Mouse (Mus musculus) hindbrain, embryonic 12.5 days (tissue): ENCODE data around the gene Fam172a. TPM values are rescaled to one million over a fixed set of nuclear protein-coding genes. Genes with fewer than 3 reads are reported as not detected.

ENCODE experiments used
- ATAC-seq: fragments of 200-750 bp; cut with Nextera tagmentation; 2 replicates; pipeline ENCODE4 v1.8.0; 2017; ENCODE audit warnings: moderate TSS enrichment; ENCODE audit not compliant: low FRiP score
- H3K27ac ChIP-seq: fragments of 300-500 bp; sonication (generic); 2 replicates; pipeline ENCODE4 v1.5.1; 2016; ENCODE audit warnings: mild to moderate bottlenecking
- H3K27me3 ChIP-seq: fragments of 300-500 bp; sonication (generic); 2 replicates; pipeline ENCODE4 v1.6.1; 2016; ENCODE audit warnings: mild to moderate bottlenecking
- H3K36me3 ChIP-seq: fragments of 300-500 bp; sonication (generic); 2 replicates; pipeline ENCODE4 v1.6.1; 2016; ENCODE audit warnings: mild to moderate bottlenecking
- H3K4me1 ChIP-seq: fragments of 300-500 bp; sonication (generic); 2 replicates; pipeline ENCODE4 v1.6.1; 2016
- H3K4me2 ChIP-seq: fragments of 300-500 bp; sonication (generic); replicated peaks from 2 replicates; pipeline ENCODE4 v1.6.1; 2016; ENCODE audit warnings: mild to moderate bottlenecking
- H3K4me3 ChIP-seq: fragments of 300-500 bp; sonication (generic); 2 replicates; pipeline ENCODE4 v1.5.1; 2016; ENCODE audit warnings: mild to moderate bottlenecking
- H3K9ac ChIP-seq: fragments of 300-500 bp; sonication (generic); 2 replicates; pipeline ENCODE4 v1.6.1; 2016; ENCODE audit warnings: mild to moderate bottlenecking, moderate library complexity
- H3K9me3 ChIP-seq: fragments of 300-500 bp; sonication (generic); replicated peaks from 2 replicates; pipeline ENCODE4 v1.6.1; 2016; ENCODE audit warnings: mild to moderate bottlenecking
- WGBS: fragments of 180-500 bp; shearing (Covaris S2); methylation state at CpG from one replicate; pipeline ENCODE4 v1.1.7; 2016; 5-methylcytosine and 5-hydroxymethylcytosine counted together
- polyA plus RNA-seq: library from polyadenylated mRNA; unstranded; fragments of >200 nt; fragmentation: Nextera tagmentation; extraction: Ambion mirVana; gene quantifications from 2 replicates; pipeline ENCODE4 v1.2.1, GENCODE M21; 2016

The Fam172a gene
- polyA plus RNA-seq, 1 experiment from 2014 or later, result 42.4 TPM

DNA sequence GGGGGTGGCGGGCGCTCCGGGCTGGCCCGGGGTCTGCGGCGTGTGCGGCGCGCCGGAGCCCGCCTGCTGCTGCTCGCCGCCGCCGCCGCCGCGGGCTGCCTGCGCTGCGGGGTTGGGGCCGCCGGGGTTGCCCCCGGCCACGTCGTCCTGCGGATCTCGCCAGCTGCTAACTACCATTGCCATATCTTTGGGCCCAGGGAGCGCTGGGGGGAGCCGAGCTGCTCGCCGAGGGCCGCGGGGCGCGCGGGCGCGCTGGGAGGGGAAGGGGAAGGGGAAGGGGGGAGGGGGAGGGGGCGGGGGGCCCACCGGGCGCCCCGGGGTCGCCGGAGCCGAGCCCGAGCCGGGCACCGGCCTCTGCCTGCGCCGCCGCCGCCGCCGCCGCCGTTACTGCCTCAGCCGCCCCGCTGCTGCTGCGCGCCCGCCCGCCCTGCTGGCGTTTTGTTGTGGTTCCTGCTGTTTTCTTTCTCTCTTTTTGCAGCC is 496.6 kb downstream of the Fam172a start:
- no peak for ATAC-seq
- Histone ChIP-seq H3K27me3 (no peaks in the 10 kb centered on the region), H3K27ac (peak overlapping the region; percentile 100), H3K4me2 (peak overlapping the region; percentile 84), H3K9me3 (no peaks in the 10 kb centered on the region), H3K9ac (peak overlapping the region; percentile 100), H3K4me1 (no peaks in the 10 kb centered on the region; the same call in 1 of the 2 replicates), H3K36me3 (peaks cover 10% of the 10 kb centered on the region), H3K4me3 (peak overlapping the region; percentile 99)
- 0% methylated on average over 33 of the region's 63 CpGs for WGBS

DNA sequence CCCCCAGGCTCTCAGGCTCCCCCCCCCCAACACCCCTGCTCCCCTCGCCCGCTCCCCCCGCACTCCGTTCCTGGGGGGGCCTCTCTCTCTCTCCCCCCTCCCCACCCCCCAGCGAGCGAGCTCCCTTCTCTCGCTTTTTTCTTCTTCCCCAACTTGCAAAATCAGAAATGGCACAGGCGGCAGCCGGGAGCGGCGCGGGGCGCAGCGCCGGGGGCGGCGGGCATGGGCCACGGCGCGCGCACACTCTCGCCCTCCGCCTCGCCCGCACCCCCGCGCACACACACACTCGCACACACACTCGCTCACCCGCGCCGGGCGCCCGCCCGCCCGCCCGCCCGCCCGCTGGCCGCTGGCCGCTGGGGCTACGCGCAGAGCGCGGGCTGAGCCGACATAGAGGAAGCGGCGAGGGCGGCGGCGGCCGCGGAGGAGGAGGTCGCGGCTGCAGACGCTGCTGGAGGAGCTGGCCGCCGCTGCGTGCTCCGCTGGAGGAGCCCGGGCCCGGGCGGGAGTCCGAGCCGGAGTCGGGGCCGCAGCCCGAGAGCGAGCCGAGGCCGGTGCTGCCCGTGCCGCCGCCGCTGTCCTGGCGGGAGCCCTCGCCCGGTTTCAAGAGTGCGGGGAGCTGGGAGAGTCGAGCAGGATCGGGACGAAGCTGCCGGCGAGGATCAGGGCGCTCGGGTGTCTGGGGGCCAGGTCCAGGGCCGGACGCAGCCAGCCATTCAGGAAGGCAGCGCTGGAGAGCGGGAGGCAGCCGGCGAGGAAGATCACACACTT is 497.2 kb downstream of the Fam172a start:
- H3K4me3 ChIP-seq, result peak overlapping the region; percentile 99
- under 1% methylated on average over 82 of the region's 92 CpGs for WGBS

DNA sequence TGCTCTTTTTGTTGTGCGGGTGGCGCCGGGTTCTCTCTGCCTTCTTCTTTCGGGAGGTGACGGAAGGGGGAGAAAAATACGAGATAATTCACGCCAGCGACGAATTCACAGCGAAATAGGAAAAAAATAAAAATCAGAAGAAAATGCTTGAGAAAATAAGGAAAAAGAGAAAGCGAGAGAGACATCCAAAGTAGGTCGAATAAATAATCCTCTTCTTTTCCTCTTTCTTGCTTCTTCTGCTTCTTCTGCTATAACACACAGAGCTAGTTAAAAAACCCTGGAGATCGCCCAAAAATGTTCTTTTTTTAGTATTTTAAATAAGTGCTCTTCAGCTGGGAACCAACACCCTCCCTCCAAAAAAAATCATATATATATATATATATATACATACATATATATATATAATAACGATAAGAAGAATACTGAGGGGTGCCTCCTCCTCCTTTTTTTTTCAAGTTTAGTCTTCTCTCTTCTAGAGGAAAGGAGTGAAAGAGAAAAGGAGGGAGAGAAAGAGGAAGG is 497.9 kb downstream of the Fam172a start, which contains the start of gene Nr2f1:
Nr2f1 (minus strand) TSS at position 116 of the 519 bp plus-strand sequence.
- H3K36me3 ChIP-seq, result peaks cover 8% of the 10 kb centered on the region
- H3K9ac ChIP-seq, result peak within 1 kb of the TSS; percentile 100
- H3K4me3 ChIP-seq, result peak within 1 kb of the TSS; percentile 99
- peaks cover 9% of the 10 kb centered on the region for H3K4me1 ChIP-seq
- H3K27me3 ChIP-seq, result no peaks in the 10 kb centered on the region
- H3K27ac ChIP-seq, result peak within 1 kb of the TSS; percentile 100
- peak within 1 kb of the TSS; percentile 84 for H3K4me2 ChIP-seq
- ATAC-seq, result no peak
- H3K9me3 ChIP-seq, result no peaks in the 10 kb centered on the region
- 2% methylated on average over 14 of the region's 14 CpGs for WGBS

More for the DNA sequence above, 497.2 kb downstream of the Fam172a start:
- peaks cover 10% of the 10 kb centered on the region for H3K36me3 ChIP-seq
- peak overlapping the region; percentile 84 for H3K4me2 ChIP-seq
- H3K9ac ChIP-seq, result peak overlapping the region; percentile 100
- no peaks in the 10 kb centered on the region for H3K9me3 ChIP-seq
- ATAC-seq, result no peak
- peak overlapping the region; percentile 100 for H3K27ac ChIP-seq
- H3K4me1 ChIP-seq, result peaks cover 2% of the 10 kb centered on the region
- no peaks in the 10 kb centered on the region for H3K27me3 ChIP-seq

DNA sequence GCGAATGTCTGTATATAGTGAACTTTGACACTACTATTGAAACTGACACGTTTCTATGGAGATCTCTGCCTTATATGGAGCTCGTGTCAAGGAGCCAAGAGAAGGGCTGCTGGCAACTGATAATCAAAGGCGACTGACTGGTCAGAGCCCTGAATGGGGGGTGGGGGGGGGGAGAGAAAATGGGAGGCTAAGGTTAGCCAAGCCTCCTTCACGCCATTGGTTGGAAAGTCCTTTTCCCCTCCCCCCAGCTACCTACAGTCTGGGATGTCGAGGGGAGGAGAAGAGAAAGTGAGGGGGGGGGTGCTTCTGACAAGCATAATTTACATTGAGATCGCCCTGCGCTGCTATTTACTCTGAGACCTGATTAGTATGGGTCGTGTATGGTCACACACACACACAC is 498.6 kb downstream of the Fam172a start:
- Histone ChIP-seq H3K4me3 (peak overlapping the region; percentile 99), H3K9ac (peak overlapping the region; percentile 100; the same call in 1 of the 2 replicates), H3K4me1 (peaks cover 14% of the 10 kb centered on the region), H3K27ac (peak overlapping the region; percentile 100), H3K36me3 (peaks cover 1% of the 10 kb centered on the region; the same call in 1 of the 2 replicates), H3K27me3 (no peaks in the 10 kb centered on the region), H3K9me3 (no peaks in the 10 kb centered on the region), H3K4me2 (peak overlapping the region; percentile 84)
- ATAC-seq, result peak; percentile 77
- 2% methylated on average over 8 of the region's 9 CpGs for WGBS

DNA sequence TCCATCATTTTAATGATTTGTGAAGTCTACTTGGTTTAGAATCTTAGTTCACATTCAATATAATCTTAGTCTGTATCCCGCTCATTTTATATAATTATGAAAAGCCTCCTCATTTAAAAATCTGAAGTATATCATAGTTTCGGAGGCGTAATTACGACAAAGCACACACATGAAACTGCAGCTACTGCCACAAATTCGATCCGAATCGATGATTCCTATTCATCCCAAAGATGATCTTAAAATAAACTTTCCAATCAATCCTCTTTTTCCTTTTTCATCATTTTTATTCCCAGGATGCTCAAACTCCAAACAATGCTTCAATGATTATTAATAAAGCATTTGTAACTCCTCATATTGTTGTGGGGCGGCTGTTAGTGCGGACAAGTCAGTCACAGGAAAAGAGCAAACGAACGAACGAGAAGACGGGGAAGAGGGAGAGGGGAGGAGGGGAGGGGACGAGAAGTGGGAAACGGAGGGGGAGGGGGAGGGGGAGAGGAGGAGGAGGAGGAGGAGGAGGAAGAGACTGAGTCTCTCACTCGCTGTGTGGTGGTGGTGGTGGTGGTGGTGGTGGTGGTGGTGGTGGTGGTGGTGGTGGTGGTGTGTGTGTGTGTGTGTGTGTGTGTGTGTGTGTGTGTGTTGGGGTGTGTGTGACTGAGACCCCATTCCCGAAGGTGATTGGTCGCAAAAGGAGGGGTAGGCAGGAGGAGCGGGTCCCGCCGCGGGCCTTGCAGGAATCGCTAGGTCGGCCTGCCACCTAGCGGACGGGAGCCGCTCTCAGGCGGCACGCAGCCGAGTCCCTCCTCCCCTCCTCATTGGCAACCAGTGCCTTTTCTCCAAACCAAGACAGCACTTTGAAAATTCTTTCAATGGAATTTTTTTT is 499.4 kb downstream of the Fam172a start:
- Histone ChIP-seq H3K4me3 (peak overlapping the region; percentile 99), H3K4me1 (peaks cover 15% of the 10 kb centered on the region), H3K9me3 (no peaks in the 10 kb centered on the region), H3K9ac (peak overlapping the region; percentile 89), H3K36me3 (no peaks in the 10 kb centered on the region), H3K27ac (peak overlapping the region; percentile 100), H3K27me3 (no peaks in the 10 kb centered on the region), H3K4me2 (peak overlapping the region; percentile 84)
- ATAC-seq, result peak; percentile 51
- under 1% methylated on average over 29 of the region's 30 CpGs for WGBS

DNA sequence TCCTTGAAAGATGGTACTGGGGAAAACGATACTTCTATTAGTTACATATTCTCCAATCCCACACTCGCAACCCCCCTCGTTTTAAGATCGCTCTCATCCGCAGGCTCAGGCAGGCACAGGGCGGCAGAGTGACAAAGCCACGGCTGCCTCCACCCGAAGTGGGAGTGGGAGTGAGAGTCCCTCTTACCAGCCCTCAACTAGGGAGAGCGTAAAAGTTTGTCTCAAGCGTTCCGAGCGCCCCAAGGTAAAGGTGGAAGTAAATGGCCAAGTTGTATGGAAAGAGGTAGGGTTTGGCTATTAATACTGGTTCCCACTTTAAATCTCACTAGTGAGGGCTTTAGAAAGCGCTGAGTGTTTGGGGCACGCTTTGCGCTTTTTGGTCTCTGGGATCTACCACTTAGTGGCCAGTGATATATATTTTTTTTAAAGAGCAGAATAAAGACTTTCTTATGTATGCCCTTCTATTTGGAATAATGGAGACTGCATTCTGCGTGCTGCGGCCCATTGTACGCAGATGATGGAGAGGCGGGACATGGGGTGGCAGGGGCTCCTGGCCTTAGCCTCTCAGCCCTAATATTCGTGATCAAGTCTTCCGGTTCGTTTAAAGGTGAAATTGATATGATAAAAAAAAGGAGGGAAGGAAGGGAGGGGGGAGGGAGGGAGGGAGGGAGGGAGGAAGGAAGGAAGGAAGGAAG is 500.2 kb downstream of the Fam172a start:
- peak overlapping the region; percentile 84 for H3K4me2 ChIP-seq
- peaks cover 18% of the 10 kb centered on the region for H3K4me1 ChIP-seq
- 2% methylated on average over 22 of the region's 22 CpGs for WGBS
- no peaks in the 10 kb centered on the region for H3K27me3 ChIP-seq
- H3K27ac ChIP-seq, result peak overlapping the region; percentile 100
- H3K4me3 ChIP-seq, result peak overlapping the region; percentile 99
- no peaks in the 10 kb centered on the region for H3K36me3 ChIP-seq
- ATAC-seq, result no peak
- peak overlapping the region; percentile 89 for H3K9ac ChIP-seq
- H3K9me3 ChIP-seq, result no peaks in the 10 kb centered on the region

DNA sequence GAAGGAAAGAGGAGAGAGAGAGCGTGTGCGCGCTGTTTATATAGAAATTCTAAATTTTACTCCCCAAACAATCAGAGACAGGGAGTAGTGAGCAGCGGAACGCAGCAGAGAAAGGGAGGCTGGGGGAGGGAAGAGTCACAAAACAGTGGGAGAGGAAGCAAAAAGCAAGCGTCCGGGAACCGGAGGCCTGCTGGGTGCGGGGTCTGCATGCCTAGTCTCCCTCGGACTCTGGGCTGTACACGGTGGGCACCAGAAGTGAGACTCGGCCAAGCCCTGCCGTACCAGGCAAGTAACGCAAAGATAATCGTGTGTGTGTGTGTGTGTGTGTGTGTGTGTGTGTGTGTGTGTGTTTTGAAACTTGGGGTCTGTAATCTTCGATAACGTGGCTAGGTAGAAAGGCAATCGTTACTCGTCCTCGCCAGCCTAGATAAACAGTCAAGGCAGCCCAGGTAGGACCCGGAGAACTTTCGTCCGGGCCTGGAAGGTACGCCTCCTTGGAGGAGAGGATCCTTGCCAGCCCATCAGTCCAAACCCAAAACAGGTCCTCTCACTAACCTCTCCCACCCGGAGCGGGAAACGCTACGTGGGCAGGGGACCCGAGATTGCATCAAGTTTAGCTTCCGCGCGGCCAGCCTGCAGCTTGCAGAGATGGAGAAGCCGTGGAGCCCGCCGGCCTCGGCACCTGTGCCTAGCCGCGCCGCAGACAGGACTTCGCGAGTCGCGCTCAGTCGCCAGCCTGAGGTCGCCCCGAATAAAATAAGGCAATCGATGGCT is 500.9 kb downstream of the Fam172a start:
- peaks cover 24% of the 10 kb centered on the region for H3K4me1 ChIP-seq
- no peaks in the 10 kb centered on the region for H3K36me3 ChIP-seq
- WGBS, result under 1% methylated on average over 47 of the region's 47 CpGs
- 0 out of 2 replicates have a peak, but pooled peaks have one; percentile 0 for ATAC-seq
- H3K4me2 ChIP-seq, result peak overlapping the region; percentile 84
- H3K27me3 ChIP-seq, result no peaks in the 10 kb centered on the region
- H3K9ac ChIP-seq, result peak overlapping the region; percentile 89
- peak overlapping the region; percentile 100 for H3K27ac ChIP-seq
- H3K9me3 ChIP-seq, result no peaks in the 10 kb centered on the region
- H3K4me3 ChIP-seq, result peak overlapping the region; percentile 99

DNA sequence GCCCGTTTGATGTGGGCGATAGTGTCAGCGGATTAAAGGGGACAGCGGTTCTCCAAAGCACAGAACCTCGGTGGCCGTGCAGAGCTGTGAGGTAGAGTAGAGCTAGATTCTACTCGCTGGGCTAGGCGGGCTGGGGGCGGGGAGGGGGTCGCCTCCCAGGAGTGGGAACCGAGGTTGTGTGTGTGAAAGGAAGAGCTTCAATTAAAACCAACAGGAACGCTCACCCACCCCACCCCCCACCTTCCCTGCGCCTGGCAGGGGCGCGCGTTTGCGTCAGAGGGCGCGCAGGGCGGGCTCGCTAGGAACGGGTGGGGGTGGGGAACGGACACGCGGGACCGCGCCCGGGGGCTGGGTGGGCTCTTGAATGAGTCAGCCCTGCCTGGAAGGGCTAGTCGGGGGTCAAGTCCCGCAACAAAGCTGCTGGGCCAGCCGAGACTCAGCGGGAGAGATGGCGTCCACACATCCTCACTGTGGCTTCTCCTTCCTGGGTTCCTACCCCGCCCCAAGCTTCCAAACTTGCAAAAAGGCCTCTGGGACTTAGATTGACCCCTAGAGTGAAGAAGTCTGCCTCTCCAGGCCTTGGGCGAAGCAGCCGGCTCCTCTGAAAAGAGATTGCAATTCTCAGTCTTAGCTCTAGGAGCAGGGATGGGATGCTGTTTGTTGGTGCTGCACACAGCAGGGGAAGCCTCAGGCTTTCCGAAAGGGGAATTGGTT is 501.7 kb downstream of the Fam172a start:
- under 1% methylated on average over 35 of the region's 37 CpGs for WGBS
- H3K27ac ChIP-seq, result peak overlapping the region; percentile 100
- H3K27me3 ChIP-seq, result no peaks in the 10 kb centered on the region
- H3K4me2 ChIP-seq, result peak overlapping the region; percentile 84
- H3K36me3 ChIP-seq, result no peaks in the 10 kb centered on the region
- H3K9ac ChIP-seq, result peak overlapping the region; percentile 89
- H3K4me3 ChIP-seq, result peak overlapping the region; percentile 99
- peaks cover 31% of the 10 kb centered on the region for H3K4me1 ChIP-seq
- peak; percentile 52 for ATAC-seq
- no peaks in the 10 kb centered on the region for H3K9me3 ChIP-seq

DNA sequence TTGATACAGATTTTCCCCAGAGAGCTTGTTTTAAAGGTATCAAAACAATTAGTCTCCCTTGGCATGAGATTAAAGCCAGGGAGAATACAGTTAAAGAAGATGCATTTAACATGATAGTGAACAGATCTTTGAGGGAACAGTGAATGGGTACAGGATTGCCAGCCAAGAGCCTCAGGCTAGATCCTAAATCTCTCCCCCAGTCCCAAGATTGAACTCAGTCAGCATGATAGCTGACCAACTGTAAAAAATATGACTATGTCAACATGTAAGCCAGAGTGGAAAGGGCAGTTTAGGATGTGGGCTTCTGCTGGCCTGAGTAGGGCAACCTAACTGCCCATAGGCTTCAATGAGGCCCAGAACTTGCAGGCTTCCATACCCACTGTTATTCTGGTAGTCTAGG is 503.6 kb downstream of the Fam172a start:
- H3K4me2 ChIP-seq, result 0 out of 2 replicates have a peak overlapping the region, but pooled peaks have one; percentile 84
- peak overlapping the region; percentile 24 for H3K27ac ChIP-seq
- no peak overlapping the region for H3K9ac ChIP-seq
- no peaks in the 10 kb centered on the region for H3K27me3 ChIP-seq
- no peak for ATAC-seq
- H3K4me1 ChIP-seq, result peaks cover 49% of the 10 kb centered on the region
- no peak overlapping the region for H3K4me3 ChIP-seq
- H3K36me3 ChIP-seq, result no peaks in the 10 kb centered on the region
- H3K9me3 ChIP-seq, result no peaks in the 10 kb centered on the region

DNA sequence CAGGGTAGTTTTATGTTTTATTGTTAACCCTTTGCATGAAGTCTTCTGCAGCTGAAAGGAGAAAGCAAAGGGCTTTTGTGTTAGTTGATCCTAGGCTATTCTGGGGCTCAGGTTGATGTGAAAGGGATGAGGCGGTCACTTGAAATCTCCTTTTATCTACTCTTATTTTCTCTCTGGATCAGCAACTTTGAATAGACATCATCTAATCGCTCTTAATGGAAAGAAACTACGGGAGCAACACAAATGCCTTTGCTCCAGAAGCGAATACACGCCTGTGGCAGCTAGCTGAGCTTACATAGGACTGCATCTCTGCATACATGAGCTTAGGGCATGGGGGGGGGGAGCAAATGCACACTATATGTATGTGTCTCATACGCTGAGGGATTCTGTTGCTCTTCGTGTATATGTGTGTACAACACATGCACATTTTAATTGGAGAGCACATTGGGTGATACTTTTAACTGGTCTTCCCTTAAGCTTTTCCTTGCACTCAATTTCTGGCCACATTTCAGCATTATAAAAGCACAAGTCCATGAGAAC is 505.1 kb downstream of the Fam172a start:
- WGBS, result 20% methylated on average over 7 of the region's 7 CpGs
- H3K36me3 ChIP-seq, result no peaks in the 10 kb centered on the region
- 0 out of 2 replicates have a peak overlapping the region, but pooled peaks have one; percentile 55 for H3K27ac ChIP-seq
- H3K9me3 ChIP-seq, result no peaks in the 10 kb centered on the region
- H3K9ac ChIP-seq, result 0 out of 2 replicates have a peak overlapping the region, but pooled peaks have one; percentile 19
- no peak for ATAC-seq
- H3K4me2 ChIP-seq, result peak overlapping the region; percentile 86
- H3K4me3 ChIP-seq, result 0 out of 2 replicates have a peak overlapping the region, but pooled peaks have one; percentile 0
- peaks cover 6% of the 10 kb centered on the region; the same call in 1 of the 2 replicates for H3K27me3 ChIP-seq
- H3K4me1 ChIP-seq, result peaks cover 63% of the 10 kb centered on the region
